In the genomic region with DNA sequence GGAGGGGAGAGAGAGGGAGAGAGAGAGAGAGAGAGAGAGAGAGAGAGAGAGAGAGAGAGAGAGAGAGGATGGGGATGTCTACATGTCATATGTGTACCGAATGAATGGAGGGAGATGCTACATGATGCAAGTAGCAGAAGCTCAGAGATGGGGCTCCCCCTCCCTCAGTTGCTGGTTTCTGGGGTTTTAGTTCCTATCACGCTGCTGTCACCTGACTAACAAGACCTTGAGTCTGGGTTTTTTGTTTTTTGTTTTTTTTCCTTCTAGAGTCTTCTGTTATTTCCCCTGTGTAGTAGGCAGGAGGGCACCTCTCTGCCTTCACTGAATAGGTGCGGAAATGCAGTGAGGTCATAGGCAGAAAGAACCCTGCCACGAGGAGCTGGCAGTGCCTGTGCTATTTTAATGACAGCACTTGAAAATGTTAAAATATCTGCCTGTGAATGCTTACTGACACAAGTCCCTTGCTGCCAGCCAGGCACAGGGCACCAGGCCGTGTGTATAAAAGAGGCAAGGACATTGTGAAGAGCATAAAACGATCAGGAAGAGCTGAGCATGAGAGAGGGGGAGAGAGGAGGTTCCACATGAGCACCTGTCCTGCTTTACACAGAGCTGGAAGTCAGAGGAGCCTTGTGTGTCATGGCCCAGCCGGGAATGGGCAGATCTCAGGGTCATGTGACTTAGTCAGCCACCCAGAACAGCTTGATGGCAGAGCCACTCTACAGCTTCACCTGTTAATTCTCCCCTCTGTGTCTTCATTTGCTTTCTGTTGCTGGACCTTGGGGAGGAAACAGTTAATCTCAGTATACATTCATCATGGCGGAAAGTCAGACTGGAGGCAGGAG, we compare ENCODE assay signal across 9 mouse cellular contexts.
DNase-seq lines count a peak whose midpoint lies in the region; ATAC-seq lines count a peak whose summit lies in the region.
"Had no signal": no experiment of that assay in that cellular context is flagged by ENCODE, and none has a peak within 500 bp of the region (broad histone marks: within the 10 kb centered on the region; RNA-seq: fewer than 3 reads in every experiment).

No protein-coding gene starts in this region.

- no peak overlapping the region for H3K4me3 ChIP-seq in lung, embryonic 16.5 days (ENCODE audit: low read length)
- H3K4me3 ChIP-seq in forebrain, embryonic 13.5 days: no peak overlapping the region
- H3K4me3 ChIP-seq in hindbrain, embryonic 11.5 days (ENCODE audit: low read depth, low read length): no peak overlapping the region
- no peak overlapping the region for H3K4me3 ChIP-seq in neural tube, embryonic 13.5 days
- H3K4me3 ChIP-seq: layer of hippocampus, adult 2 months had no signal

- 55% methylated on average over 8 of the region's 8 CpGs for WGBS in lung, embryonic 16.5 days
- 12% methylated on average over 8 of the region's 8 CpGs for WGBS in forebrain, embryonic 13.5 days
- WGBS in hindbrain, embryonic 11.5 days: 38% methylated on average over 8 of the region's 8 CpGs
- 33% methylated on average over 8 of the region's 8 CpGs for WGBS in neural tube, embryonic 13.5 days

- peak; percentile 49; the same call in 1 of the 2 replicates for ATAC-seq in lung, embryonic 16.5 days (ENCODE audit: low read depth)
- peak; percentile 11; the same call in 1 of the 2 replicates for ATAC-seq in forebrain, embryonic 13.5 days
- ATAC-seq in hindbrain, embryonic 11.5 days (ENCODE audit: low FRiP score): 0 out of 2 replicates have a peak, but pooled peaks have one; percentile 4
- ATAC-seq in neural tube, embryonic 13.5 days (ENCODE audit: low read depth): no peak

- H3K4me2 ChIP-seq in lung, embryonic 16.5 days (ENCODE audit: low read depth, low read length): no peak overlapping the region
- no peak overlapping the region for H3K4me2 ChIP-seq in forebrain, embryonic 13.5 days
- no peak overlapping the region for H3K4me2 ChIP-seq in hindbrain, embryonic 11.5 days (replicated peaks; ENCODE audit: low read depth, low read length)
- H3K4me2 ChIP-seq in neural tube, embryonic 13.5 days: no peak overlapping the region

- H3K27me3 ChIP-seq in lung, embryonic 16.5 days (ENCODE audit: control insufficient read depth, insufficient read depth, low read depth, low read length): no peaks in the 10 kb centered on the region
- H3K27me3 ChIP-seq in forebrain, embryonic 13.5 days: no peaks in the 10 kb centered on the region
- H3K27me3 ChIP-seq in hindbrain, embryonic 11.5 days (ENCODE audit: control insufficient read depth, insufficient read depth, low read length): no peaks in the 10 kb centered on the region
- H3K27me3 ChIP-seq in neural tube, embryonic 13.5 days: no peaks in the 10 kb centered on the region

- H3K9me3 ChIP-seq in lung, embryonic 16.5 days (ENCODE audit: control insufficient read depth, low read length): no peaks in the 10 kb centered on the region
- 0 out of 2 replicates have a peak, but pooled peaks cover 5% of the 10 kb centered on the region for H3K9me3 ChIP-seq in forebrain, embryonic 13.5 days (replicated peaks)
- no peaks in the 10 kb centered on the region for H3K9me3 ChIP-seq in hindbrain, embryonic 11.5 days (ENCODE audit: control insufficient read depth, low read length)
- no peaks in the 10 kb centered on the region for H3K9me3 ChIP-seq in neural tube, embryonic 13.5 days

- no peak overlapping the region for H3K9ac ChIP-seq in lung, embryonic 16.5 days (ENCODE audit: low read length)
- H3K9ac ChIP-seq in forebrain, embryonic 13.5 days: no peak overlapping the region
- H3K9ac ChIP-seq in hindbrain, embryonic 11.5 days (ENCODE audit: low read depth, low read length): no peak overlapping the region
- H3K9ac ChIP-seq in neural tube, embryonic 13.5 days: no peak overlapping the region

- DNase-seq in lung, adult 18-20 months: no peak
- DNase-seq in hindbrain, embryonic 11.5 days (ENCODE audit: low spot score): no peak
- DNase-seq in left cerebral cortex, adult 8-10 months (ENCODE audit: low spot score in 2 of 2): no peak
- no peak for DNase-seq in lung, postnatal 36 days
- DNase-seq in kidney, postnatal 4 days: no peak

- no peaks in the 10 kb centered on the region for H3K36me3 ChIP-seq in lung, embryonic 16.5 days (ENCODE audit: control insufficient read depth, insufficient read depth, low read length)
- no peaks in the 10 kb centered on the region for H3K36me3 ChIP-seq in forebrain, embryonic 13.5 days (ENCODE audit: poor library complexity, severe bottlenecking)
- H3K36me3 ChIP-seq in hindbrain, embryonic 11.5 days (ENCODE audit: control insufficient read depth, insufficient read depth, low read length): no peaks in the 10 kb centered on the region
- H3K36me3 ChIP-seq in neural tube, embryonic 13.5 days: no peaks in the 10 kb centered on the region

- no peak overlapping the region for H3K27ac ChIP-seq in lung, embryonic 16.5 days (ENCODE audit: low read length)
- peak overlapping the region; percentile 92 for H3K27ac ChIP-seq in forebrain, embryonic 13.5 days
- H3K27ac ChIP-seq in hindbrain, embryonic 11.5 days (ENCODE audit: low read depth, low read length): peak overlapping the region; percentile 80
- H3K27ac ChIP-seq in neural tube, embryonic 13.5 days (replicated peaks): peak overlapping the region; percentile 72
- H3K27ac ChIP-seq: layer of hippocampus, adult 2 months had no signal

- H3K4me1 ChIP-seq in lung, embryonic 16.5 days (replicated peaks; ENCODE audit: control insufficient read depth, insufficient read depth, low read length): 0 out of 2 replicates have a peak, but pooled peaks cover 2% of the 10 kb centered on the region
- H3K4me1 ChIP-seq in forebrain, embryonic 13.5 days: peaks cover 43% of the 10 kb centered on the region
- no peaks in the 10 kb centered on the region; the same call in 1 of the 2 replicates for H3K4me1 ChIP-seq in hindbrain, embryonic 11.5 days (replicated peaks; ENCODE audit: control insufficient read depth, insufficient read depth, low read length)
- H3K4me1 ChIP-seq in neural tube, embryonic 13.5 days (replicated peaks): peaks cover 14% of the 10 kb centered on the region
